Mouse (Mus musculus) ES-Bruce4 (cell line): ENCODE data around the gene Zfp619. TPM values are rescaled to one million over a fixed set of nuclear protein-coding genes. Genes with fewer than 3 reads are reported as not detected.
A peak's percentile ranks its signal among the peaks of the same experiment; 100 is the strongest.
"Not testable (repeated sequence)": the region's sequence is repeated elsewhere in the genome, so short reads cannot be mapped to it uniquely, and the experiment has no call there.

Experiments used
- H3K27ac ChIP-seq: 2 replicates; pipeline ENCODE4 v1.5.1; 2012; ENCODE audit warnings: low read length, inconsistent platforms; ENCODE audit not compliant: insufficient read depth
- H3K27me3 ChIP-seq: 2 replicates; pipeline ENCODE4 v1.6.1; 2012; ENCODE audit warnings: mild to moderate bottlenecking, low read length, inconsistent platforms; ENCODE audit not compliant: control insufficient read depth, poor library complexity, insufficient read depth, severe bottlenecking
- H3K36me3 ChIP-seq: 2 replicates; pipeline ENCODE4 v1.6.1; 2012; ENCODE audit warnings: inconsistent platforms, mild to moderate bottlenecking, low read length, moderate library complexity; ENCODE audit not compliant: control insufficient read depth, poor library complexity, insufficient read depth, severe bottlenecking
- H3K4me1 ChIP-seq: one replicate; pipeline ENCODE4 v1.8.1; 2011; ENCODE audit warnings: low read length; ENCODE audit not compliant: control insufficient read depth, insufficient read depth
- H3K4me3 ChIP-seq: 2 replicates; pipeline ENCODE4 v1.5.1; 2011; ENCODE audit warnings: low read depth, mild to moderate bottlenecking, low read length
- H3K9ac ChIP-seq: 2 replicates; pipeline ENCODE4 v1.6.1; 2012; ENCODE audit warnings: low read depth, mild to moderate bottlenecking, inconsistent platforms; ENCODE audit not compliant: poor library complexity, severe bottlenecking
- H3K9me3 ChIP-seq: replicated peaks from 2 replicates; pipeline ENCODE4 v1.6.1; 2012; ENCODE audit warnings: mild to moderate bottlenecking, low read length, inconsistent platforms; ENCODE audit not compliant: control insufficient read depth, poor library complexity, insufficient read depth, severe bottlenecking
- CTCF ChIP-seq: IDR thresholded peaks from one replicate; pipeline ENCODE4 v1.8.1; 2011; ENCODE audit warnings: low read depth, low read length
- EP300 ChIP-seq: IDR thresholded peaks from 2 replicates; pipeline ENCODE4 v1.6.1; 2011; ENCODE audit warnings: low read depth, low read length; ENCODE audit not compliant: insufficient read depth
- POLR2A ChIP-seq: IDR thresholded peaks from one replicate; pipeline ENCODE4 v1.8.1; 2011; ENCODE audit warnings: low read length; ENCODE audit not compliant: insufficient read depth
- polyA plus RNA-seq: library from polyadenylated mRNA; stranded (reverse); fragments of >200 nt; gene quantifications from 2 replicates; pipeline ENCODE4 v1.2.4, GENCODE M21; 2011; ENCODE audit warnings: low read depth; ENCODE audit not compliant: missing spikeins, insufficient read depth, insufficient read length

The Zfp619 gene
- polyA plus RNA-seq, 1 experiment: 3.1 TPM

DNA sequence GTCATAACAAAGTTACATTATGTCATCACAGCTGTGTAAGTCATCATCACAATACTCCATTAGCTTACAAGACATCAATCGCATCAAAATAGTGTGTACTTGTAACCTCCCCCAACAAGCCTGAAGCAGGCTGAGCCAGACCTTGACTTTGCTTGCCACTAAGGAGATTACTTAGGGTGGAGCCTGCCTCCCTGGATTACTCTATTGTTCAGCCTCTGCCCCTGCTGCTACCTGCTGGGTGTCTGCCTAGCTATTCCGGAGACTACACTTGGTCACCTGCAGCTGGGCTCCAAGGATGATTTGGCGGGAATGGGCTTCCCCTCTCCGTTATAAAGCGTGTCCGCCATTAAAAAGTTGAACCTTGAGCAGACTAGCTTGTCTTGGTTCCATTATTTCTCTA is 69.3 kb downstream of the Zfp619 start:
- not testable (repeated sequence) for H3K9me3 ChIP-seq, H3K27me3 ChIP-seq, H3K4me3 ChIP-seq, H3K4me1 ChIP-seq, H3K9ac ChIP-seq, H3K36me3 ChIP-seq, H3K27ac ChIP-seq
- TF ChIP-seq EP300: peak; percentile 58; the same call in 1 of the 2 replicates

DNA sequence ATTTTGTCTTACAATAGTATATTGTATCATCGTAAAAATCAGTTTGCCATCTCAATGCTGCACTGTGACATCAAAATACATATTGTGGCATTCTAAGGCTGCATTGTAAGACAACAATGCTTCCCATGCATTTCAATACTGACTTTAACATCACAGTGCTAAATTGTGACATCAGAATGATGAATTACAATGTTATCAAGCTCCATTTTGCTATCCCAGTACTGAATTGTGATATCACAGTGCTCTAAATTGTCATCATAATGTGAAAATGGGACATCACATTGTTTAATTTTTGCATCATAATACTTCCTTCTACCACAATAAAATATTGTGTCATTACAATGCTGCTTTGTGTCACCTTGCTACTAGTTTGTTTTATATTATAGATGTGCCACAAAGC is 70.5 kb downstream of the Zfp619 start:
- no peaks in the 10 kb centered on the region for H3K36me3 ChIP-seq
- TF ChIP-seq POLR2A (no peak), EP300 (no peak), CTCF (no peak)
- H3K4me3 ChIP-seq: no peak overlapping the region
- peaks cover 2% of the 10 kb centered on the region for H3K4me1 ChIP-seq
- no peak overlapping the region for H3K9ac ChIP-seq
- H3K27me3 ChIP-seq: no peaks in the 10 kb centered on the region
- H3K27ac ChIP-seq: no peak overlapping the region
- H3K9me3 ChIP-seq: no peaks in the 10 kb centered on the region

DNA sequence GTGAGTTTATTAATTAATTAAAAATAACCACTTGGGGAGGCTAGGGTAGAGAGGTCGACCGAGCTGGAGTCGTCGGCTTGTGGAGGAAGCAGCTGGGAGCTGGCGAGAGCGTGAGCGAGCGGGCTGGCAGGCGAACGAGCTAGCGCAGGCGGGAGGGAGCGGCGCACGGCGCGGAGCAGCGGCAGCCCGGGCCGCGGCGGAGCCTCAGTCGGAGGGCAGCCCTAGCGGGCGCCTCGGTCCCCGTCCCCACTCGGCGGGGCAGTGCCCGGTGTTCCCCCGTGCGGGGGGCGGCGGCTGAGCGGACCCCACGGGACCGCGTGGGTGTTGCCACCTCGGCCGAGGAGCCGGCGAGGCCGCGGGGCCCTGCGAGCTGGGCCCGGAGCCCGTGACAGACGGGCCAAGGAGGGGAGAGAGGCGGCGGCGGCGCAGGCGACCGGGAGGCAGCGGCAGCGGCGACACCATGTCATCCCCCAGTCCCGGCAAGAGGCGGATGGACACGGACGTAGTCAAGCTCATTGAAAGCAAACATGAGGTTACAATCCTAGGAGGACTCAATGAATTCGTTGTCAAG is 71.0 kb downstream of the Zfp619 start:
- H3K9me3 ChIP-seq, H3K27ac ChIP-seq, H3K36me3 ChIP-seq, H3K27me3 ChIP-seq, H3K4me1 ChIP-seq: not testable (repeated sequence)
- H3K4me3 ChIP-seq: peak overlapping the region; percentile 40
- peak overlapping the region; percentile 84; the same call in 1 of the 2 replicates for H3K9ac ChIP-seq

DNA sequence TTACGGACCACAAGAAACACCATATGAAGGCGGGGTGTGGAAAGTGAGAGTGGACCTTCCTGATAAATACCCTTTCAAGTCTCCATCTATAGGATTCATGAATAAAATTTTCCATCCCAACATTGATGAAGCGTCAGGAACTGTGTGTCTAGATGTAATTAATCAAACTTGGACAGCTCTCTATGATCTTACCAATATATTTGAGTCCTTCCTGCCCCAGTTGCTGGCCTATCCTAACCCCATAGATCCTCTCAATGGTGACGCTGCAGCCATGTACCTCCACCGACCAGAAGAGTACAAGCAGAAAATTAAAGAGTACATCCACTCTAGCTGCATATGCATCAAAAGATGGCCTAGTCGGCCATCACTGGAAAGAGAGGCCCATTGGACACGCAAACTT is 71.5 kb downstream of the Zfp619 start:
- H3K27me3 ChIP-seq: not testable (repeated sequence)

More for the DNA sequence above, 71.5 kb downstream of the Zfp619 start:
- not testable (repeated sequence) for H3K36me3 ChIP-seq, H3K9ac ChIP-seq, H3K27ac ChIP-seq, H3K9me3 ChIP-seq, H3K4me1 ChIP-seq
- peak overlapping the region; percentile 40 for H3K4me3 ChIP-seq

Other genes with a start within 250 kb of the Zfp619 start
- gene Gm5114, start 104.6 kb upstream of the Zfp619 start, polyA plus RNA-seq: not detected in 2 replicates